Mouse (Mus musculus) liver, embryonic 14.5 days (tissue): ENCODE measurements around the gene Pbx1.

Experiments
- CTCF ChIP-seq: IDR thresholded peaks from 2 replicates; pipeline ENCODE4 v1.5.1; 2016; ENCODE audit warnings: antibody characterized with exemption, low read depth, control low read depth
- EP300 ChIP-seq: IDR thresholded peaks from 2 replicates; pipeline ENCODE4 v1.6.1; 2016; ENCODE audit warnings: antibody characterized with exemption, low read depth

- TF ChIP-seq EP300 (no peak), CTCF (no peak)
Observed at GRCm38 (mm10) chr1:168479626-168480025, 47.6 kb upstream of the Pbx1 start.
